Mouse (Mus musculus) lung, adult 2 months (tissue): ENCODE data around the gene Kctd18.
A peak's percentile ranks its signal among the peaks of the same experiment; 100 is the strongest.

ENCODE experiments used
- CTCF ChIP-seq: fragments of 200-500 bp; IDR thresholded peaks from 2 replicates; pipeline ENCODE4 v1.5.1; 2011; ENCODE audit warnings: mild to moderate bottlenecking, low read length, control low read depth; ENCODE audit not compliant: insufficient read depth
- POLR2A ChIP-seq: fragments of 200-500 bp; IDR thresholded peaks from 2 replicates; pipeline ENCODE4 v1.6.1; 2011; ENCODE audit warnings: low read depth, mild to moderate bottlenecking, control low read depth, low read length, borderline replicate concordance; ENCODE audit errors: extremely low read depth

GRCm38 (mm10) chr1:58031160-58031769 lies 12.5 kb upstream of the Kctd18 start:
- no peak for TF ChIP-seq POLR2A
- TF ChIP-seq CTCF, result peak; percentile 83
